Mouse (Mus musculus) layer of hippocampus, postnatal 14 days (tissue): ENCODE measurements at regions not wholly inside any gene's neighbourhood (a gene's known extent, or its start where the extent isn't known, plus 50 kb on each side); places are given as distances from the start of the nearest gene placed in this dataset.

ENCODE experiments used
- DNase-seq, 2 experiments: peaks; one replicate each; pipeline ENCODE4 v3.0.0; 2021 to 2022; ENCODE audit warnings: low spot score in 2 of 2, mixed read lengths in 1 of 2

DNA sequence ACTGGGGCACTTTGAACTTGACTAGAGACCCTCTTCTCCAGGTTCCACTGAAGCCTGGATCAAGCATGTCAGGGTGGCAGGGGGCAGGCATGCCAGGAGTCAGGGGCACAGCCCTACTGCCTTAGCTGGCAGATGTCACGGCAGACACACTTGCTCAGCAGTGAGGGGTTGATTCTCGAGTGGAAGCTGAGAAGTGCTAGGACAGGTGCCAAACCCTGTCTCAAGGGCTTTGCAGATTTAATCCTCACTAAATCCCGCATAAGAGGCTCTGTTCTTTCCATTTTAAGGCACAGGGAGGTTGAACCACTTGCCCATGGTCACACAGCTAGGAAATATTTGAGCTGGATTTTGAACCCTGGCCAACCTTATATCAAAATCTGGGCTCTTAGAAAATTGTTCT, 223.5 kb upstream of the Mvb12b start:
- no peak for DNase-seq

DNA sequence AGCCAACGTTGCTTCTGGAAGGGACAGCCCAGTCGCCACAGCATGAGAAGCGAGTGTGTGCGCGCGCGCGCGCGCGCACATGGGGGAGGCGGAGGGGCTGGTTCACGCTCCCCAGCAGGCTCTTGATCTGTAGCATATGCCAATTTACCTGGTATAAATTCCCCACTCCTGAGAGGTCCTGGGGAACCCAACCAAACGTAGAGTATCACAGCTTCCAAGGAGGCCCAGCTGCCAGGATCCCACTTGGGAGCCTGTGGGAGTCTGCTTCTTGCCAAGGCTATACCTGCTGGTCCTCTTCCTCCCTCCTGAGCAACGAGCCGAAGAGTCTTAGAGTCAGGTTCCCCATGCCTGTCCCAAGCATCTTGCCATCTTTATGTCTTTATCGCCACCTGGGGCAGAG, 222.8 kb upstream of the Mvb12b start:
- DNase-seq: no peak

DNA sequence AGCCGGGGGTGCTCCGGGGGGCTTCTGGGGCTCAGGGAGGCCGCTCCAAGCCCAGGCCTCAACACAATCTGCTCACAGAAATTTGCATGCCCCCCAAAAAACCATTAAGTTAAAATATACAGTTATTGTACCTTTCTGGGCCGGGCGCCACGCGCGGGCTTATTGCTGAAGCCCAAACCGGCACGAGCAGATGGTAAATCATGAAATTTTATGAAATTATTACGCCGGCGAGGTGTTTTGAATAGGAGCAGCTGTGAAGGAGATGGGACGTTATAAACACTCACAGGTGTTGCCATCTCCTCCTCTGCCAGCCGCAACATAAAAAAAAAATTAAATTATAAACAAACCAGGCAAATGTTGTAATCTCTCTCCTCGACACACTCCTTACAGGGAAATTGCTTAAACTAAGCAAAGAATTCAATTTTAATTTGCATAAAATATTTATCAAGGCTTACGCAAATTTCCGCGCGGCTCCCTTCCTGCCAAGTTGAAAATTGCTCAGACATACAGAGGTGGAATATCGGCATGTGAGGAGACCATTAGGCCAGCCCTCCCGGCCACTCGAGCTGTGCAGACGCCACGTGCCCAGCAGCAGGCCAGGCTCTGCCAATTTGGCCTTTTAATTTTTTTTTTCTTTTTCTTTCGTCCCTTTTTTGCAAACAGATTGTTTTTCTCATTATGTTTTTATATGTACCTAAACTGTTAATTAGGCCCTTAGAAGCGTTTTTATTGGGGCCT, 220.0 kb upstream of the Mvb12b start:
- peak; percentile 47 to 59 for DNase-seq

DNA sequence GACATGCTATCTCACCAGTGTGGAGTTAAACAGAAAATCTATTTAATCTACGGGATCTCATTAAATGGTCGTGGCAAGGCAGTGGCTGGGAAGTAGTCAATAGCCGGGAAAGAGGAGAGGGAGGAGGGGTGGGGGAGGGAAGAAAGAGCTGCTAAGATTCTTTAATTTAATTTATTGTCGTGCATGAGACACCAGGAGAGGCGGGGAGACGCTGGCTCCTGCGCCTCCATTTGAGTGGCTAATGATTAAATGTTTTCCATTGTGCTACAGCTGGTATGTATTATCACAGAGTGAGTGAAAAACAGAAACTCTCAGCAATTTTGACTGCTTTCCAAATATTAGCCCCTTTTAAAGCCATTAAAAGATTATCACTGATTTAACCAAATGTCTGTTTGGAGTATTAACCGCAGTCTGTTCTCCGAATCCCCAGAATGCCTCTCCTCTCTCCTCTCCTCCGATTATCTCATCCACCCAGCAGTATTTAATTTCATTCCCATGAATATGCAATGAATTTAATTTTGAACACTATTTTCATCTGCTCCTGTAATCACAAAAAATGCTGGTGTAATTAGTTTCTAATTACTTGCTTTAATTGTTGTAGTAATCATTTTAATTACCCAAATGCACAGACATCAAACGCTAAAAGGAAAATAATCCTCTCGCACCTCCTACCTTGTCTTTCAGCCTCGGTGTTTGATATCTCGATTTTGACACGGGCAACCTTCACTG, 219.3 kb upstream of the Mvb12b start:
- DNase-seq: peak; percentile 24 to 41

DNA sequence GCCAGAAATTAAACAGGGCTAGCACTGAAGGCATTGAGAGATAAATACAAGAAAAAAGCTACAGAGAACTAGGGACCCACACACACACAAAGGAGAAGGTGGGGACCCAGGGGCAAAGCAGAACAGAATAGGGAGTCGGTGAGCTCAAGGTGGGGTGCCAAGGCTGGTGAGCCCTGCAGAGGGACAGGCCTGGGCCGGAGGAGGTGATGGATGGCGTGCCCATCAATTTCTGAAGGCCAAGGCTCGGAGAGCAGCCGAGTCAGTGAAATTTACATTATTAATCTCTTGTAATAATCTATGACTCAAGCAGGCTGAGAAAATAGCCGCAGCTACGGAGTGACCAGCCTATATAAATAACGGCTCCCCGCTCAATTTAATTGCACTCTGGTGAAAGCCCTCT, 218.5 kb upstream of the Mvb12b start:
- no peak for DNase-seq

DNA sequence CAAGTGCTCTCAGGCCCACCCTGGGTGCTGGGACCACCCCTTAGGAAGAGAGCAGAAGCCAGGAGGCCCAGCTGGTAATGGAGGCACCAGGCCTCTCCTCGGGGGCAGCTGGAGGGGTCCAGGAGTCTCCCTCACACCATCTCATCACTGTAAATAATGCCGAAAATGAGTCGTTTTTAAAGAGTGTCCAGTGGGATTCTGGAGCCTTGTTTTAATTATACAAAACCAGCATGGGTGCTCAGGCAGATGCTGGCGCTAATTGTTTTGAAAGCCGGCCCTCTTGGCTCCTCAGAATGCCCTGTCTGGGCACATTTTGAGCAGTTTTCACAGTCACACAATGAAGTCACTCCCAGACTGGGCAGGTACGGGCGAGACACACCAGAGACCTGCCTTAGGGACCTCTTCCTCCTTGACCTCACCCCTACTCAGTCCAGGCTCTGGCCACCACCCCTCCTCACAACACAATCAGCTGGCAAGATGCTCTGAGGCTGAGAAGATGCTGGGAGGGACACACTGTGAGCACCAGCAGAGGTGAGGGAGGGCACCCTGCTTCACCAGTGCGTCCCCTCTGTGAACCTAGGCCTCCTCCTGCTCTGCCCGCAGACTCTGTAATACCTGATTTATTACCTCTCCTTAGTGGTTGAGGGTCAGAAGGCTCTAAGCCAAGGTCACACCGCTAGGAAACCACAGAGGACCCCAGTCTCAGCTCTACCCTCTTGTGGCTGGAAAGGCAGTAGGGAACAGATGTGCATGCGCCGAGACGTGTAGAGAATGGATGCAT, 217.7 kb upstream of the Mvb12b start:
- DNase-seq: no peak

DNA sequence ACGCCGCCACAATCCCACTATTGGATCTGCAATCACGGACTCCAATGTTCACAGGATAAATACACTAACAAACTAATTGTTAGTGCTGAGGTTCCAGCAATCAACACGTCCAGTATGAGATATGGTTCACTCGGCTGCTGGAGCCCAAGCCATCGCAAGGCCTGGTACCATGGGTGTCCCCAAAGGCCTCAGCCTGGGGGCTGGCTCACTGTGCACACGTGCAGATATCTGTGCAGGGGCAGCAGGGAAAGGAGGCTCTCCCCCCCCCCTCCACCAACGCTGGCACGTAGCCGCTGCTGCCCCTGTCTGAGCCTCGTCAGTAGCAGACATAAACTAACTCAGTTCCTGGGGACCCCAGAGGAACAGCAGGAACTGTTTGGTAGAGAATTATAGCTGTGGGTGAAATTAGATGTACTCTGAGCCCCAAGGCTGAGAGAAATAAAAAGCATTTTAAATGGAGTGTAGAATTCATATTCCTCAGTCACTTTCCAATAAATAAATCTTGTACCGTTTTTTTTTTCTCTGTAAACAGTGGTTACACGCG, 210.3 kb upstream of the Mvb12b start:
- no peak for DNase-seq

DNA sequence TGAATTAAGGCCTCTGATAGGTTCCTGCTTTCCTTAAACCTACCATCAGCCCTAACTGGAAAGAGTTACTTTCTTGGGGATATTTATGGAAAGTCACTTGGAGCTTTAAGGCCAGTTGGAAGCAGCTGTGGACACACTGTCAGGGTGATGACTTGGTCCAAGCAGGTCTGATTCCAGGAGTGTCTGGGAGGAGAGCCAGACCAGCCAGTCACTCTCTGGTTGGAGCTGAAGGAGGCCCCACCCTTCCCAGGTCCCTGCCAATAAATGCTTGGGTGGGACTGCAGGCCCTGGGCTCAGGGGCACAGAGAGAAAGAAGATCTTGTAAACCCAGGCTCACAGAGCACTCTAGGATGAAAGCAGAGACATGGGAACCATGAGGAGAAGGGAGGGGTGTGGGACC, 208.8 kb upstream of the Mvb12b start:
- no peak for DNase-seq

DNA sequence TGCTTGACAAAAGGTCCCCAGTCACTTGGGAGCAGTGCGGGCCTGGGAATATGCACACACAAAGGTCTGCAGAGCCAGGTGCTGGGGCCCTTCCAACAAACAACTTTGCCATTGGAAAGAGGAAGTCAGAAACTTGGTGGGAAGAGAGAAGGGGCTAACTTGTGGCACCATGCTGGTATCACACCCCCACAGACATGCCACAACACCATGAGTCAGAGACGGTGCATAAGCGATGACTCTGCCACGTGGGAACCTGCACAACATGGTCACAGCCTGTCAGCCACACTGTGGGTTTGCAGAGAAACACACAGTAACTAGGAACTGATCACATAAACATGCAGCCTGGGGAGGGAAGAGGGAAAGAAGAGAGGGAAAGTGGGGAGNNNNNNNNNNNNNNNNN, 201.1 kb upstream of the Mvb12b start:
- DNase-seq: peak in 1 of 2 experiments; percentile 24

DNA sequence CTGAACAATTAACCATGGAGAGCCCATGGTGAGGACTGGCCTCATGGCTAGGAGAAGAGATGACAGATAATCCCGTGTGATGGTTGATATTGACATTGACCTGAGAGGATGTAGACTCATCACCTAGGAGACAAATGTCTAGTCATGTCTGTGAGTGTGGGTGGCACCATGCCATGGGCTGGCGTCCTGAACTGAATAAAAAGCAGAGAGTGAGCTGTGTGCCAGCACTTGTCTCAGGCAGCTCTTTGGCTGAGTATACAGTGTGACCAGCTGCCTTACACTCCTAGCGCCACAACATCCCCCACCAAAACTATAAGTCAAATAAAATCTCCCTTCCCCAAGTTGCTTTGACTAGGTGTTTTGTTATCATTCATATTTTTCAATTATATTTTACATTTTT, 198.4 kb upstream of the Mvb12b start:
- DNase-seq: peak in 1 of 2 experiments; percentile 46

DNA sequence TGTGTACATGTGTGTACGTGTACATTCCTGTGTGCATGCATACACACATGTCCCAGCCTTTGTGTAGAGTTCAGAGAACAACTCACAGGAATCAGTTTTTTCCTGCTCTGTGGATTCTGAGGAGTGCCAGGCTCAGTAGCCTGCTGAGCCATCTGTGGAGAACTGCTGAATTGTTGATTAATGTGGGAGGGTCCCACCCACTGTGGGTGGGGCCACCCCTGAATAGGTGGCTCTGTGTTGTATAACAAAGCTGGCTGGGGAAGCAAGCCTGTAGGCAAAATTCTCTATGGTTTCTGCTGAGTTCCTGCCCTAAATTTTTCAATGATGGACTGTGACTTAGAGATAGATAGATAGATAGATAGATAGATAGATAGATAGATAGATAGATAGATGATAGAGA, 196.8 kb upstream of the Mvb12b start:
- peak in 1 of 2 experiments; percentile 55 for DNase-seq

DNA sequence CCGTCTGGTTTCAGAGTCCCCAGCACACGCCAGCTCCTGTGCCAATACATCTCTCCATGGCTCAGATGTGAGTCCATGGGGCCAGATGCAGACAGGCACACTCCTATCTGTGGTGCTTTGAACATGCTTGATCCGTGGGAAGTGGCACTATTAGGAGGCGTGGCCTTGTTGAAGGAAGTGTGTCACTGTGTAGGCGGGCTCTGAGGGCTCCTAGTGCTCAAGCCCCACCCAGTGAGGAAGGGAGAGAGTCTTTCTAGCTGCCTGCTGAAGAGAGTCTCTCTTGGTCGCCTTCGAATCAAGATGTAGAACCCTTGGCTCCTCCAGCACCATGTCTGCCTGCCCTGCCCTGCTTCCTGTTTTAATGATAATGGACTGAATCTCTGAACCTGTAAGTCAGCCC, 194.7 kb upstream of the Mvb12b start:
- no peak for DNase-seq

DNA sequence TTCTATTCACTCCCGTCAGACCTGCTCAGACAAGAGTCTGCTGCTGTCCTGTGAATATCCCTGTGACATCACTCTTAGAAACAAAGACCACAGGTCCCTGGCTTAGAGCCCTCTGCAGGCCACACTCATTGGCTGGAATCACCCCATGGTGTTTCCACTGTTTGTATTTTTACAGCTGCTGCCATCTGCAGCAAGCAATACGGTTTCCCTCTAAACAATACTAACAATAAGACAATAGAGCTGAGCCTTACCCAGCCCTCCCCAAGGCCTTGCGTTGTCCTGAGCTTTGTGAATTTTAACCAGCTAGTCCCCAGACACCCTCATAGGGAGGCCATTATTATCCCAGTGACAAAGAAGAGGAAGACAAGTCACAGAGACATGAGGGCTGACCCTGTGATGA, 192.4 kb upstream of the Mvb12b start:
- no peak for DNase-seq

DNA sequence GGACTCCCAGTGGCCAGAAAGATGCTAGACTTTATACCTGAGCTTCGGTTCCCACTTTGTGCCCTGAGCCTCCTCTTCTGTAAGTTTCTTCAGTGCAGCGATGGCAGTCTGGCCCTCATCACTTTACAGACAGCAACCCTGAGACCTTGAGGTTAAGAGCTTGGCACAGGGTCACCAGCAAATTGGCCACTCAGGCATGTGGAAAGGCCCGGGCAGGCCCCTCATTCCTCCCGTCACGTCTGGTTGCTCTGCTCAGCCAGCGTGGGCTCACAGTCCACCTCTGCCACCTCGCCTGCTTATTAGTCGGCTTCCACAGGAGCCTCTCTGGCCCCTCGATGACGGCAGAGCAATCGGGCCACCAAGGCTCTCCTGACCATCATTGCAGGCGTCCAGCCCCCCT, 191.5 kb upstream of the Mvb12b start:
- no peak for DNase-seq

DNA sequence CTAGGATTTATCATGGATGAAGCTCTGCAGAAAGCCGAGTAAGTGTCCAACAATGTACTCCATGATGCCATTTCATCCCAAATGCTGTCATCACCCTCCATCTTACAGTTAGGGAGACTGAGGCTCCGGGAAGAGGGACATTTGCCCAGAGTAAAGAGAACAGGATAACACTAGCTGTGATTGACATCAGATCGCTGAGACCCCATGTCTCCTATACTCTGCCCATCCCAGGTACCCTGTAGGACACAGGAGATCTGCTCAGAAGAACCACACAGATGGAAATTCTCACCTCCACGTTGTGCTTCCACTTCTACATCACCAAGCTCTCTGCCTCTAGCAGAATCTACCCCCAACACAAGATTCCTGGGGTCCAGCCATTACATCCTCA, 191.1 kb upstream of the Mvb12b start:
- no peak for DNase-seq

DNA sequence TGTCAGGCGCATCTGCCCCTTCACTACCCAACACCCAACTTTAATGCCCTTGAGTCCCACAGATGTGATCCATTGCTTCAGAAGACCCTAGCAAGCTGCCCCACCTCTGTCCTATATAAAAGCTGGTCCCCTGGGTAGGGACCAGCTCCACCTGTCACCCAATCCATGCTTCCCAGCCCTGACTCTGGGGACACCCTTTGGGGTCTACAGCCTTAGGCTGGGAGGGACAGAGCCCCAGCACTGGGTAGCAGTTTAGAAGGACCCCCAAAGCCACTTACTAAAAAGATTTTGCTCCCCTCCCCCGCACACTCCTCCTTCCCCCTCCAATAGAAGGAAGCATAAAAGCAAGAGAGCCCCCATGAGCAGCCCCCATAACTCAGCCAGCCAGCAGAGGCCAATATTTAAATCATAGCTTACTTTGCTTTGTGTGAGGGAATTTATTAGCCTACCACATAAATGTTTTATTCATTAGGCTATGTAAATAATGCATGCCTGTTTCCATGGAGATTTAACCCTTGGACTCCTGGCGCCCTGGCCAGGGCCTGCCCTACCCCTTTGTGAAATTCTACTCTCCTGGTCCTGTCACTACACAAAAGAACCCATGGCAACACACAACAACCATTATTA, 190.6 kb upstream of the Mvb12b start:
- DNase-seq: no peak

DNA sequence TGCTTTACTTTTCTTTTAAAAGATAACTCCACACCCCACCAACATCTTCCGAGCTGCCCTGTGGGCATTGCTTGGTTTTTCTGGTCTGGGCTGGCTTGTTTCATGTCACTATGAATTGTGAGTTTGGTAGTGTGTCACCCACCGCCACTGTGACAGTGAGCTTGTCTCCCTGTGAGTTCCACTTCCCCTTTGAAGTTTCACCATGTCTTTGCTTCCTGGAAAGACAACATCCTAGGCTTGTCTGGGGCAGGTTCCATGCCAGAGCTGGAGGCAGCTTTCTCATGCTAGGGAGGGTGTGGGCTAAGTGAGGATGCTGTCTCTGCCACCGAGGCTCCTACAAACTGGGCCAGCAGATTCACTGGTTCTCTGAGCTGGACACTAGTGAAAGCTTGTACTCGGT, 188.6 kb upstream of the Mvb12b start:
- DNase-seq: no peak

DNA sequence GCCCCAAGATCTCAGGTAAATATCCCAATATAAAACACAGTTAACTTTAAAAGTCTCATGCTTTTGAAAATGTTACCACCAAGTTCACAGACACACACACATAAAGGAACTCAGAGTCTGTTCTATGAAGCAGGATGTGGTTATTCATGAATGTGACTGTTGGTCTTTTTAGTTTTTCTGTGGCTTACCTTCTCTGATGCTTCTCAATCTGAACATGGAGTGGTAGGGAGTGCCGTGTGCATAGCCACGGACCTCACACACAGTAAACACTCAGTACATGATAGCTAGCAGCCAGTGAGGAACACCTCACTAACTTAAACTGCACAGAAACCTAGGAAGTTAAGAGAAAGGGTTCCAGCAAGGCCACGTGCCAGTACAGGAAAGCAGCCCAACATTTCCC, 186.3 kb upstream of the Mvb12b start:
- DNase-seq: no peak

DNA sequence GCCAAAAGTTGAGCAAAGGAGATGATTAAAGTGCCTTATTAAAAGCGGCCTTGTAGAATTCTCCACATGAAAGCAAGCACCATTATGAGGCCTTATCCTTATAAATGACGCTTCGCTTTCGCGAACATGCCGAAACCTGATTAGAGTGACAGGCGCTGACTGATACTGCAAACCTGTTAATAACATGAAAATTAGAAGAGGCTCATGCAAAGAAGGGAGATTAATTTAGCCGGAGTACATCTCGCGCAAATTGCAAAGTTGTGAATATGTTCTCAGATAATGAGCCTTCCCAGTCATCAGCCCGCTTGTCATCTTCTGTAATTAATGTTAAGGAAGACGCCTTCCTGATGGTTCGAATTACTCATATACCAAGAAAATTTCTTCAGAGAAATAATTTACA, 177.8 kb upstream of the Mvb12b start:
- DNase-seq: peak in 1 of 2 experiments; percentile 31

DNA sequence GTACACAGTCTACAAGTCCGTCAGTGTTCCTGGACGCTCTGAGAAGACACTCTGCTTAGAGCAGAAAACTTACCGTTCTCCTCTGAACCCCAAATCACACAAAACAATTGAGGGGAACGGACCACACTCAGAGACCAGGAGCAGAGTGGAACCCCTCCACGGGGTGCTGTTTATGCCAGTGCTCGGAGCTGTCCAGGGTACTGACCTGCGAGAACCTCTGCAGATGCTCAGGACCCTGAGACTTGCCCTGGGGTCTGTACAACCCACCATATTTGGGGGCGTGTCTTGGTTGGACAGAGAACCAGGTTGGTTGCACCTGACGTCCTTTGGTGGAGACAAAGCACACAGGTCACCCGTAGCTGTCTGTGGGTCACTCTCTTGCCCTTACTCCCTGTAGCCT, 177.3 kb upstream of the Mvb12b start:
- no peak for DNase-seq

DNA sequence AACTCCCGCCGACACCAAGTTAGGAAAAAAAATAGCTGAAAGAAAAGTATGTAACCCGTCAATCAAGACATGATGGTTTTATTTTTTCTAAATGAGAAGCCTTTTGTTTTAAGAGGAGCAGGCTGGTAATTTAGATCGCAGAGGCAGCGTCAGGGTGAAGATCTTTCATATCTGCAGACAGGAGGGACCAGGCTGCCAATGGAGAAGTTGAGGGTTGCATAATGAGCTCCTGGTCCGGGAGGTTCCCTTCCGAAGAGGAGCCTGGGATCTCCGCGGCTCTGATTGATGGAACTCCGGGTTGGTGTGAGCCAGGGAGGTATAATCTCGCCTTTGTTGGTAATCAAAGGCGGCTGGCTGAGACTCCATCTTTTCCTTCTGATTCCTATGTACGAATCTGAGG, 168.8 kb upstream of the Mvb12b start:
- no peak for DNase-seq
